ENCODE assay signal across 17 mouse cellular contexts in the genomic region with DNA sequence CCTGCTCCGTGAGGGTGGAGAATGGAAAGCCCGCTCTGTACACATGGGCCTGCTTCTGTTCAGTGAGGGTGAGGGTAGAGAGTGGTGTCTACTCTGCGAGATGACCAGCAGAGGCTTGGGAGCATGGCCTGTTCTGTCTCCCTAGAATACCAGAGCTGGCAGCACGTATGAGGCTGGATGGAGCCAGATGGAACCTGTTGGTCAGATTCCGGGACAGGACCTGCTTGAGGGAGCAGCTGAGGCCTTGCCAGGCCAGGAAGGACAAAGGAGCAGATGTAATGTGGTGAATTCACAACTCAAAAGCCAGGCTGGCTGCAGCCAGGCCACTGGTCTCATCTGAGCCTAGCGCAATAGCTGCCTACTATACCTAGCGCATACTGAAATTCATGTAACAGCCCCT. TPM values are rescaled to one million over a fixed set of nuclear protein-coding genes. Genes with fewer than 3 reads are reported as not detected.
A peak's percentile ranks its signal among the peaks of the same experiment; 100 is the strongest.
DNase-seq lines count a peak whose midpoint lies in the region; ATAC-seq and TF ChIP-seq lines count a peak whose summit lies in the region.
"Had no signal": no experiment of that assay in that cellular context is flagged by ENCODE, and none has a peak within 500 bp of the region (broad histone marks: within the 10 kb centered on the region; RNA-seq: fewer than 3 reads in every experiment).

No protein-coding gene starts in this region.

- no peak for TF ChIP-seq POLR2A in cerebellum, adult 2 months (IDR thresholded peaks at IDR 0.05; ENCODE audit: borderline replicate concordance, insufficient read depth, low read length)

- H3K36me3 ChIP-seq in hindbrain, postnatal 0 days (ENCODE audit: insufficient read depth, low read length): no peaks in the 10 kb centered on the region
- peaks cover 12% of the 10 kb centered on the region for H3K36me3 ChIP-seq in hindbrain, embryonic 12.5 days
- no peaks in the 10 kb centered on the region for H3K36me3 ChIP-seq in embryonic facial prominence, embryonic 13.5 days
- no peaks in the 10 kb centered on the region; the same call in 1 of the 2 replicates for H3K36me3 ChIP-seq in intestine, embryonic 16.5 days (ENCODE audit: control insufficient read depth, insufficient read depth, low read length)
- H3K36me3 ChIP-seq: heart, embryonic 10.5 days; liver, embryonic 13.5 days had no signal

- H3K27me3 ChIP-seq in hindbrain, postnatal 0 days (ENCODE audit: insufficient read depth, low read length): no peaks in the 10 kb centered on the region
- H3K27me3 ChIP-seq in hindbrain, embryonic 12.5 days: no peaks in the 10 kb centered on the region
- H3K27me3 ChIP-seq in cerebellum, adult 2 months (ENCODE audit: control insufficient read depth, insufficient read depth, low read length): no peaks in the 10 kb centered on the region
- H3K27me3 ChIP-seq in embryonic facial prominence, embryonic 13.5 days: no peaks in the 10 kb centered on the region
- no peaks in the 10 kb centered on the region for H3K27me3 ChIP-seq in intestine, embryonic 16.5 days (replicated peaks; ENCODE audit: control insufficient read depth, insufficient read depth, low read length)
- H3K27me3 ChIP-seq: liver, embryonic 13.5 days had no signal

- H3K4me3 ChIP-seq in hindbrain, postnatal 0 days (ENCODE audit: low read length): no peak overlapping the region
- no peak overlapping the region for H3K4me3 ChIP-seq in hindbrain, embryonic 12.5 days
- no peak overlapping the region for H3K4me3 ChIP-seq in cerebellum, adult 2 months (replicated peaks; ENCODE audit: insufficient read depth, low read depth, low read length)
- no peak overlapping the region for H3K4me3 ChIP-seq in embryonic facial prominence, embryonic 13.5 days
- H3K4me3 ChIP-seq in intestine, embryonic 16.5 days (ENCODE audit: low read length): no peak overlapping the region
- H3K4me3 ChIP-seq: heart, embryonic 10.5 days; liver, embryonic 13.5 days had no signal

- no peaks in the 10 kb centered on the region for H3K9me3 ChIP-seq in hindbrain, postnatal 0 days (ENCODE audit: low read length)
- H3K9me3 ChIP-seq in hindbrain, embryonic 12.5 days (replicated peaks): no peaks in the 10 kb centered on the region
- H3K9me3 ChIP-seq in embryonic facial prominence, embryonic 13.5 days: no peaks in the 10 kb centered on the region
- H3K9me3 ChIP-seq in intestine, embryonic 16.5 days (ENCODE audit: control insufficient read depth, low read length): no peaks in the 10 kb centered on the region
- H3K9me3 ChIP-seq: heart, embryonic 10.5 days; liver, embryonic 13.5 days had no signal

- no peaks in the 10 kb centered on the region for H3K4me1 ChIP-seq in hindbrain, postnatal 0 days (ENCODE audit: insufficient read depth, low read length)
- no peaks in the 10 kb centered on the region for H3K4me1 ChIP-seq in hindbrain, embryonic 12.5 days
- H3K4me1 ChIP-seq in cerebellum, adult 2 months (ENCODE audit: control insufficient read depth, insufficient read depth, low read length): peaks cover 83% of the 10 kb centered on the region
- peaks cover 24% of the 10 kb centered on the region for H3K4me1 ChIP-seq in embryonic facial prominence, embryonic 13.5 days
- peaks cover 3% of the 10 kb centered on the region; the same call in 1 of the 2 replicates for H3K4me1 ChIP-seq in intestine, embryonic 16.5 days (ENCODE audit: control insufficient read depth, insufficient read depth, low read length)
- H3K4me1 ChIP-seq: liver, embryonic 13.5 days had no signal

- no peak for DNase-seq in hindbrain, postnatal 0 days (ENCODE audit: low spot score)
- peak; percentile 84 to 94 for DNase-seq in cerebellum, adult 2 months
- DNase-seq in kidney, postnatal 36 days: peak; percentile 50 to 57
- DNase-seq in testis, postnatal 10 days (ENCODE audit: low spot score): no peak
- no peak for DNase-seq in frontal cortex, postnatal 10 days (ENCODE audit: low spot score in 2 of 2)
- DNase-seq: B cell, adult 2 months; gastrocnemius, postnatal 14 days; heart, postnatal 4 days; liver, embryonic 13.5 days; thymus, postnatal 4 days had no signal

- no peak overlapping the region for H3K4me2 ChIP-seq in hindbrain, postnatal 0 days (ENCODE audit: low read depth, low read length)
- H3K4me2 ChIP-seq in hindbrain, embryonic 12.5 days (replicated peaks): no peak overlapping the region
- no peak overlapping the region for H3K4me2 ChIP-seq in embryonic facial prominence, embryonic 13.5 days
- H3K4me2 ChIP-seq in intestine, embryonic 16.5 days (ENCODE audit: low read depth, low read length): no peak overlapping the region
- H3K4me2 ChIP-seq: liver, embryonic 13.5 days had no signal

- no peak overlapping the region for H3K27ac ChIP-seq in hindbrain, postnatal 0 days
- no peak overlapping the region for H3K27ac ChIP-seq in hindbrain, embryonic 12.5 days
- H3K27ac ChIP-seq in cerebellum, adult 2 months (ENCODE audit: insufficient read depth, low read length): peak overlapping the region; percentile 97
- 0 out of 2 replicates have a peak overlapping the region, but pooled peaks have one; percentile 4 for H3K27ac ChIP-seq in embryonic facial prominence, embryonic 13.5 days
- H3K27ac ChIP-seq in intestine, embryonic 16.5 days (ENCODE audit: low read length): no peak overlapping the region
- H3K27ac ChIP-seq: heart, embryonic 10.5 days; liver, embryonic 13.5 days; stomach, postnatal 0 days had no signal

- no peak overlapping the region for H3K9ac ChIP-seq in hindbrain, postnatal 0 days (replicated peaks; ENCODE audit: low read length)
- H3K9ac ChIP-seq in hindbrain, embryonic 12.5 days: no peak overlapping the region
- no peak overlapping the region for H3K9ac ChIP-seq in embryonic facial prominence, embryonic 13.5 days
- H3K9ac ChIP-seq in intestine, embryonic 16.5 days (ENCODE audit: low read depth, low read length): no peak overlapping the region
- H3K9ac ChIP-seq: liver, embryonic 13.5 days had no signal

- WGBS in hindbrain, postnatal 0 days: 70% methylated on average over 7 of the region's 7 CpGs
- WGBS in hindbrain, embryonic 12.5 days: 93% methylated on average over 7 of the region's 7 CpGs
- WGBS in cerebellum, adult 2 months: 21% methylated on average over 7 of the region's 7 CpGs
- 90% methylated on average over 7 of the region's 7 CpGs for WGBS in embryonic facial prominence, embryonic 13.5 days
- WGBS in intestine, embryonic 16.5 days: 91% methylated on average over 7 of the region's 7 CpGs

- peak; percentile 37; the same call in 1 of the 2 replicates for ATAC-seq in hindbrain, postnatal 0 days
- no peak for ATAC-seq in hindbrain, embryonic 12.5 days (ENCODE audit: low FRiP score)
- ATAC-seq in embryonic facial prominence, embryonic 13.5 days (ENCODE audit: insufficient number of reproducible peaks, insufficient read depth, low FRiP score, low TSS enrichment, low read depth): no peak
- ATAC-seq in intestine, embryonic 16.5 days: no peak
- ATAC-seq: inflammation-experienced regulatory T-cells, adult 6 months; midbrain, embryonic 16.5 days had no signal

- no peak for TF ChIP-seq CTCF in hindbrain, postnatal 0 days (IDR thresholded peaks at IDR 0.05; ENCODE audit: low read depth)
- no peak for TF ChIP-seq CTCF in cerebellum, adult 2 months (IDR thresholded peaks at IDR 0.05; ENCODE audit: borderline replicate concordance, insufficient read depth, low read depth, low read length)

RNA-seq across cellular contexts. Expression of a gene that starts 40.4 kb away (rescaled TPM):
- 51.2 and 61.4 TPM in 2 replicates for total RNA-seq in hindbrain, postnatal 0 days (2014; rRNA removed)
- 60.8 and 62.5 TPM in 2 replicates for polyA plus RNA-seq in hindbrain, postnatal 0 days (2015; fragmentation: Nextera tagmentation; extraction: Ambion mirVana)
- 90.8 and 98.6 TPM in 2 replicates for polyA plus RNA-seq in hindbrain, embryonic 12.5 days (2016; fragmentation: Nextera tagmentation; extraction: Ambion mirVana)
- 94.5 and 109 TPM in 2 replicates for polyA plus RNA-seq in cerebellum, adult 2 months (2012; rRNA removed)
- polyA plus RNA-seq in embryonic facial prominence, embryonic 13.5 days (2015; fragmentation: Nextera tagmentation; extraction: Ambion mirVana): 77.4 and 80.0 TPM in 2 replicates
- polyA plus RNA-seq in intestine, embryonic 16.5 days (2015; fragmentation: Nextera tagmentation; extraction: Ambion mirVana): 60.3 and 70.4 TPM in 2 replicates

Comparison
In these comparisons a context has a peak if more than half of its experiments do, and no peak if none do; other contexts are left out.
1. DNase-seq: peak in cerebellum, adult 2 months (2 of 2) and kidney, postnatal 36 days (2 of 2); none in hindbrain, postnatal 0 days (single experiment), testis, postnatal 10 days (single experiment) and frontal cortex, postnatal 10 days (0 of 2).
2. H3K27ac ChIP-seq: peak in cerebellum, adult 2 months (single experiment) and embryonic facial prominence, embryonic 13.5 days (single experiment); none in hindbrain, postnatal 0 days (single experiment), hindbrain, embryonic 12.5 days (single experiment) and intestine, embryonic 16.5 days (single experiment).